Comparison of ENCODE assay signal across 29 mouse cellular contexts in the genomic region with DNA sequence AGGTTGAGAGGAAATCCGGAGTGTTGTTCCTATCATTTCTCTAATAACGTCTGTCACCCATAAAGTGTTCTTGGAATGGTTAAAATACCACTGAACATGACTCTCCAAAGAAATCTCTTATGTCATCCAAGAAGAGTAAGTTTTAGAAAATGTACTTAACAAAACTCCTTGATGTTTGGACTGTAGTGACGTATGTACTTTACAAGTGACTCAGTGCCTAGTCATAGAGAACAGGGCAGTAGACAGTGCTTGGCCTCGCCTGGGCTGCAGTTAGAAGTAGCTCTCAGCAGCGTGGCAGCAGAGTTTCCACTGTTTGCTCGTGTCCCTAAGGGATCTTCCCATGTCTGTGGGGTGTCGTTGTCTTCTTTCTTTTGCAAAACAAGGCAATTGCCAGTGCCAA.
A peak's percentile ranks its signal among the peaks of the same experiment; 100 is the strongest.
DNase-seq lines count a peak whose midpoint lies in the region; ATAC-seq and TF ChIP-seq lines count a peak whose summit lies in the region.
"Had no signal": no experiment of that assay in that cellular context is flagged by ENCODE, and none has a peak within 500 bp of the region (broad histone marks: within the 10 kb centered on the region; RNA-seq: fewer than 3 reads in every experiment).

No protein-coding gene starts in this region.

- no peaks in the 10 kb centered on the region for H3K4me1 ChIP-seq in lung, postnatal 0 days (ENCODE audit: insufficient read depth, low read depth, low read length)
- H3K4me1 ChIP-seq in lung, adult 2 months (ENCODE audit: control insufficient read depth, insufficient read depth, low read length): no peaks in the 10 kb centered on the region
- H3K4me1 ChIP-seq in embryonic fibroblast, embryonic 13.5 days (ENCODE audit: control insufficient read depth, insufficient read depth, low read length): peaks cover 2% of the 10 kb centered on the region; the same call in 1 of the 2 replicates
- H3K4me1 ChIP-seq: forebrain, embryonic 10.5 days; forebrain, embryonic 15.5 days; hindbrain, embryonic 12.5 days; limb, embryonic 12.5 days; liver, embryonic 15.5 days; lung, embryonic 15.5 days; midbrain, embryonic 10.5 days; stomach, embryonic 15.5 days had no signal

- 49% methylated on average over 7 of the region's 7 CpGs for WGBS in lung, postnatal 0 days
- 55% methylated on average over 7 of the region's 7 CpGs for WGBS in lung, adult 2 months

- no peak for TF ChIP-seq CTCF in lung, postnatal 0 days (IDR thresholded peaks at IDR 0.05)
- no peak for TF ChIP-seq CTCF in lung, adult 2 months (IDR thresholded peaks at IDR 0.05; ENCODE audit: insufficient read depth, low read length)
- TF ChIP-seq CTCF in C2C12 (IDR thresholded peaks at IDR 0.05; ENCODE audit: control insufficient read depth, insufficient read depth, insufficient read length): no peak
- TF ChIP-seq CTCF in embryonic fibroblast, embryonic 13.5 days (IDR thresholded peaks at IDR 0.05; ENCODE audit: borderline replicate concordance, insufficient read depth, low read length): no peak
- no peak for TF ChIP-seq CTCF in layer of hippocampus, adult 2 months (conservative IDR thresholded peaks at IDR 0.05)

- H3K79me3 ChIP-seq in C2C12 (ENCODE audit: low read depth): no peaks in the 10 kb centered on the region

- peak; percentile 74 for DNase-seq in lung, postnatal 0 days (ENCODE audit: low spot score)
- DNase-seq in lung, adult 2 months: no peak
- DNase-seq in adrenal gland, adult 8-10 months: peak; percentile 24
- DNase-seq in right cerebral cortex, postnatal 4 days: no peak
- DNase-seq in layer of hippocampus, adult 2 months (ENCODE audit: low spot score in 2 of 2): no peak
- no peak for DNase-seq in thymus, postnatal 14 days
- DNase-seq: B cell, adult 2 months; cerebellum, adult 8-10 months; cerebellum, postnatal 36 days; gastrocnemius, postnatal 25 days; heart, adult 18-20 months; heart, postnatal 36 days; kidney, adult 9 months; kidney, postnatal 14 days; thymus, postnatal 25 days had no signal

- H3K79me2 ChIP-seq in C2C12 (ENCODE audit: control insufficient read depth, insufficient read depth): no peaks in the 10 kb centered on the region

- TF ChIP-seq EP300 in lung, postnatal 0 days (IDR thresholded peaks at IDR 0.05): peak; percentile 87

- no peaks in the 10 kb centered on the region for H3K36me3 ChIP-seq in lung, postnatal 0 days (ENCODE audit: insufficient read depth, low read length)
- no peaks in the 10 kb centered on the region for H3K36me3 ChIP-seq in C2C12 (ENCODE audit: control insufficient read depth, insufficient read depth)
- H3K36me3 ChIP-seq: forebrain, embryonic 10.5 days; forebrain, embryonic 15.5 days; hindbrain, embryonic 12.5 days; limb, embryonic 12.5 days; liver, embryonic 15.5 days; lung, embryonic 15.5 days; midbrain, embryonic 10.5 days; stomach, embryonic 15.5 days had no signal

- ATAC-seq in lung, postnatal 0 days: peak; percentile 92
- ATAC-seq: forebrain, embryonic 15.5 days; intestine, postnatal 0 days had no signal

- H3K27ac ChIP-seq in lung, postnatal 0 days (ENCODE audit: low read length): no peak overlapping the region
- H3K27ac ChIP-seq in embryonic fibroblast, embryonic 13.5 days (ENCODE audit: insufficient read depth, low read length): peak overlapping the region; percentile 39; the same call in 1 of the 2 replicates
- no peak overlapping the region for H3K27ac ChIP-seq in layer of hippocampus, adult 2 months
- H3K27ac ChIP-seq: forebrain, embryonic 10.5 days; forebrain, embryonic 15.5 days; hindbrain, embryonic 12.5 days; left cerebral cortex, adult 2 months; limb, embryonic 12.5 days; liver, embryonic 15.5 days; lung, embryonic 15.5 days; midbrain, embryonic 10.5 days; stomach, embryonic 15.5 days had no signal

- H3K4me2 ChIP-seq in lung, postnatal 0 days (replicated peaks; ENCODE audit: low read depth, low read length): no peak overlapping the region
- H3K4me2 ChIP-seq: forebrain, embryonic 15.5 days; heart, embryonic 11.5 days; hindbrain, embryonic 12.5 days; limb, embryonic 12.5 days; liver, embryonic 15.5 days; lung, embryonic 15.5 days; stomach, embryonic 15.5 days had no signal

- H3ac ChIP-seq in C2C12 (ENCODE audit: control insufficient read depth, insufficient read length, low read depth): no peak overlapping the region

- H3K27me3 ChIP-seq in lung, postnatal 0 days (replicated peaks; ENCODE audit: insufficient read depth, low read length): no peaks in the 10 kb centered on the region
- no peaks in the 10 kb centered on the region for H3K27me3 ChIP-seq in C2C12 (ENCODE audit: control insufficient read depth, insufficient read depth, insufficient read length)
- H3K27me3 ChIP-seq: CH12.LX; forebrain, embryonic 15.5 days; hindbrain, embryonic 12.5 days; limb, embryonic 12.5 days; liver, embryonic 15.5 days; lung, embryonic 15.5 days; stomach, embryonic 15.5 days had no signal

- no peak for TF ChIP-seq POLR2A in lung, adult 2 months (IDR thresholded peaks at IDR 0.05; ENCODE audit: borderline replicate concordance, extremely low read depth, low read depth, low read length)
- TF ChIP-seq POLR2A in embryonic fibroblast, embryonic 13.5 days (IDR thresholded peaks at IDR 0.05; ENCODE audit: low read depth, low read length): no peak

- no peak overlapping the region for H3K4me3 ChIP-seq in lung, postnatal 0 days (ENCODE audit: low read depth, low read length)
- no peak overlapping the region for H3K4me3 ChIP-seq in lung, adult 2 months (replicated peaks; ENCODE audit: extremely low read depth, low read depth, low read length)
- H3K4me3 ChIP-seq in C2C12 (ENCODE audit: insufficient read depth, poor library complexity, severe bottlenecking): no peak overlapping the region
- no peak overlapping the region for H3K4me3 ChIP-seq in embryonic fibroblast, embryonic 13.5 days (ENCODE audit: insufficient read depth, low read length)
- no peak overlapping the region for H3K4me3 ChIP-seq in layer of hippocampus, adult 2 months
- H3K4me3 ChIP-seq: forebrain, embryonic 10.5 days; forebrain, embryonic 15.5 days; hindbrain, embryonic 12.5 days; left cerebral cortex, adult 2 months; limb, embryonic 12.5 days; liver, embryonic 15.5 days; lung, embryonic 15.5 days; midbrain, embryonic 10.5 days; stomach, embryonic 15.5 days had no signal

- no peaks in the 10 kb centered on the region for H3K9me3 ChIP-seq in lung, postnatal 0 days (ENCODE audit: low read length)
- H3K9me3 ChIP-seq: forebrain, embryonic 10.5 days; forebrain, embryonic 15.5 days; hindbrain, embryonic 12.5 days; limb, embryonic 12.5 days; liver, embryonic 15.5 days; lung, embryonic 15.5 days; midbrain, embryonic 10.5 days; stomach, embryonic 15.5 days had no signal

- H3K9ac ChIP-seq in lung, postnatal 0 days (replicated peaks; ENCODE audit: low read depth): no peak overlapping the region
- H3K9ac ChIP-seq: forebrain, embryonic 15.5 days; hindbrain, embryonic 12.5 days; limb, embryonic 12.5 days; liver, embryonic 15.5 days; lung, embryonic 15.5 days; stomach, embryonic 15.5 days had no signal

TF ChIP-seq in C2C12, 6 proteins besides CTCF, POLR2A, EP300 and RAD21:
- TF ChIP-seq MYOG (IDR thresholded peaks at IDR 0.05; ENCODE audit: control insufficient read depth, extremely low read depth, insufficient read length): no peak
- TF ChIP-seq CEBPB (IDR thresholded peaks at IDR 0.05; ENCODE audit: low read depth): no peak
- TF ChIP-seq MYOD1 (IDR thresholded peaks at IDR 0.05; ENCODE audit: control insufficient read depth, insufficient read length, low read depth): no peak
- TF ChIP-seq MAX (IDR thresholded peaks at IDR 0.05): peak; percentile 35
- no peak for TF ChIP-seq USF1 (IDR thresholded peaks at IDR 0.05; ENCODE audit: low read depth)
- TF ChIP-seq FOSL1 (IDR thresholded peaks at IDR 0.05; ENCODE audit: insufficient read depth, low read length, poor library complexity, severe bottlenecking): peak; percentile 72
TF ChIP-seq in C2C12: peak in this region for 2.

Comparison
In these comparisons a context has a peak if more than half of its experiments do, and no peak if none do; other contexts are left out.
1. DNase-seq: peak in lung, postnatal 0 days (single experiment) and adrenal gland, adult 8-10 months (single experiment); none in lung, adult 2 months (single experiment), right cerebral cortex, postnatal 4 days (single experiment), layer of hippocampus, adult 2 months (0 of 2) and thymus, postnatal 14 days (single experiment).